Mouse (Mus musculus) hematopoietic stem cell, adult 5-6 weeks (primary cell): ENCODE measurements around the gene Tex29. TPM values are rescaled to one million over a fixed set of nuclear protein-coding genes. Genes with fewer than 3 reads are reported as not detected.

Source experiments
- ATAC-seq, 2 experiments: fragments of 125-278 bp in 1 of 2; replicated peaks in 1 of 2; 2 replicates each; pipeline ENCODE4 v1.8.0; 2016 to 2017; ENCODE audit warnings: inconsistent platforms in 2 of 2, mild to moderate bottlenecking in 2 of 2, moderate number of reproducible peaks in 2 of 2, low read depth in 1 of 2, moderate TSS enrichment in 1 of 2; ENCODE audit not compliant: low FRiP score in 2 of 2, poor library complexity in 2 of 2, severe bottlenecking in 2 of 2, insufficient read depth in 1 of 2, low TSS enrichment in 1 of 2
- total RNA-seq: library from RNA; stranded (forward); fragments of 172-1452, 232-1000 nt; gene quantifications from 2 replicates; pipeline ENCODE4 v1.2.3, GENCODE M21; 2017

The Tex29 gene
- total RNA-seq, 1 experiment from 2014 or later: not detected

DNA sequence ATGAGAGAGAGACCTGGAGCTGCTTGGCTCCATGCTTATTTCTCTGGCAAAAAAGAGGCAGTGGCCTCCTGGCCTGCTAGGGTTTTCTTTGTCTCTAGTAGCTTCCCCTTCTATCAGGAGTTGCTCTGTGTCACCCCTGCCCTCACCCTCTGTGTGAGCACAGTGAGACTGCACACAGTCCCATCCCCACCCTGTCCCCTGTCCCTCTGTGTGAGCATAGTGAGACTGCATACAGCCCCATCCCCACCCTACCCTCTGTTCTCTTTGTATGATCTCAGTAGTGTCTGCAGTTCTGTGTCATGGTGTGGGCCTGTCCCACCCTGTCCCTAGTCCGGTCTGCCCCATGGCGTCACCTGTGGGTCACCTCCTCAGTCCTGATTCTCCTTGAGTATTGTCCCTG, 46.5 kb downstream of the Tex29 start:
- no peak for ATAC-seq

DNA sequence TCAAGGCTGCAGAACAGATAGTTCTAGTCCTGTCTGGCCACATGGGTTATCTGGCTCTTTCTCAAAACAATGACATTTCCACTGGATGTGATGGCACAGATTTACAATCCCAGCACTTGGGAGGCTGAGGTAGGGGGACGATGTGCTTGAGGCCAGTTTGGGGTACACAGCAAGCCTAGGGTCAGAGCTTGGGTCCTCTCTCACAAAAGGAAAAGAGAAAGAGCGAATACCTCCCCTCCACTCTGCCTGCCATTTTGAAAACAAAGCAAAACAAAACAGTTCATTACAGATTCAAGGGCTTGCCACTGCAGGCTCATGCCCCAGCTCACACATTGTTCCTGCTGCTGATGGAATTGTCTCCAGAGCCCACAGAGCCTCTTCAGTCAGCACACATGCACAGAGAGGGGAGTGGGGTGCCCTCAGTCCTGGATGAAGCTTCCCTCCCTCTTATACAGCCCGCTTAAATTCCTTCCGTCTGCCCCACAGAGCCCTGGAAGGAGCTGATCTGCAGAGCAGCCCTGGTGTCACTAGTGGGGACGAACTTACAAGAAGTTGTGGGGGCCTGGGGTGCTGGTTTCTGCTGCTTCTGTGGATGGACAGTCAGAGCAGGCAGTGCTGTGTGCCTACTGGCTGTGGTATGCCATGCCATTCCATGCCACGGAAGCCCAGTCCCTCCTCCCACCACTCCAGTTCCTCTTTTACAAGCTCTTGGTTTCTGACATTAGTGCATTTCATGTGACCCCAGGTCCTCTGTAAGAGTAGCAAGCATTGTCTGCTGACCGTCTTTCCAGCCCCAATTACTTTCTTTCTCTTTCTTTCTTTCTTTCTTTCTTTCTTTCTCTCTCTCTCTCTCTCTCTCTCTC, 49.1 kb downstream of the Tex29 start:
- peak; percentile 97 to 98 for ATAC-seq

DNA sequence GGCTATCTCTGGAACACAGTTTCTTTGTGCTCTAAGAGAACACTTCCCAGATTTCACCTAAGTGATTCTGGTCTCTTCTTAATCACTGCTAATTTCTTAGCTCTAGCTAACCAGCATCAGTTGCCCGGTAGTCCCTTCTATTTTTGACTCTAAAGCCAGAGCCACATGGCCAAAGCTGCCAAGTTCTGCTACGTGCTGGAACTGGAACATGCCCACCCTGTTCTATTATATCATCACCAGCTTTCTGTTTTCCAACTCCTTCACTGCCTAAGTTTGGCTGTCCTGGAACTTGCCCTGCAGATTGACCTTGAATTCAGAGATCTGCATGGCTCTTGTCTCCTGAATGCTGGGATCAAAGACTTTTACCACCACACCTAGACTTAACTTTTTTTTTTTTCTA, 52.5 kb downstream of the Tex29 start:
- no peak for ATAC-seq

DNA sequence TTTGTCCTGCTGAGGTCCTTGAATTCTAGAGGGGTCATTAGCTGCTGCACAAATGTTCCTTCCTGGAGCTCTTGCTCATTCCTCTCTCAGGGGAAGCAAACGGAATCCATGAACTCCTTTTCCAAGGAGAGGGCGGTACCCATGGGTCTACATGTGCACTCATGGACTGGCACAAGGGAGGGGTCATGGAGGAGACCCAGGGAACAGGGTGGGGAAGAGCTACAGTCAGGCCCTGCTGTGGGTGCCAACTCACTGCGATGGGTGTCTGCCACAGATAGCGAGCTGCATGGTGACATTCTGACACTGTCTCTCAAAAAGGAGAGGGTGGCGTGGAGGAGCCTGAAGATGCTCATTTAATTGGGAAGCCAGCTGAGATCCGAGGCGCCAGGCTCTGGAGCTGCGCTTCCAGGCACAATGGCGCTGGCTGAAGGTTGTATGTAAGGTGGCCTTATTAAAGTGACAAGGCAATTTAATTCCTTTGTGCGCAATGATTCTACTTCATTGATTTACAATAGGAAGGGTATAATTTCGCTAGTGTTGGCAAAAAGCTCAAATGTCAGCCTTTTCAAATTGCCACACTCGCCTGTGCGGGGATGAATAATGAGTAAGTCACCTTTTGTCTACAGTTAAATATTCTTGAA, 55.9 kb downstream of the Tex29 start:
- no peak for ATAC-seq

DNA sequence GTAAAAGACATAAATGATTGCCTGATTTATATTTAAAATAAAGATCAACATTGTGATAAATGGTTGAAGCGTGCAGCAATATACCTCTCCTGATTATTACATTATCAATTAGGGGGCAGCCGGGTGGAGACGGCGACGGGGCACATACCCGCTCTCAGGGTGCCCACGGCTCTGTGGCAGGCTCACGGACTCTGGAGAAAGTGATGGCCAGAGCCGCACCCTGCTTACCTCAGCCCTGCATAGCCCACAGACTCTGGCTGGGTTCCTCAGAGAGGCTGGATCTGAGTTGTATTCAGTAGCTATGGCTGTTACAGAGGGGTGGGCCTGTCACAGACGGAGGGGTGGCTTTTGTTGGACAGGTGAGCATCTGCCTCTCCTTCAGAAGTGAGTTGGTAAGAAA, 56.4 kb downstream of the Tex29 start:
- no peak for ATAC-seq

DNA sequence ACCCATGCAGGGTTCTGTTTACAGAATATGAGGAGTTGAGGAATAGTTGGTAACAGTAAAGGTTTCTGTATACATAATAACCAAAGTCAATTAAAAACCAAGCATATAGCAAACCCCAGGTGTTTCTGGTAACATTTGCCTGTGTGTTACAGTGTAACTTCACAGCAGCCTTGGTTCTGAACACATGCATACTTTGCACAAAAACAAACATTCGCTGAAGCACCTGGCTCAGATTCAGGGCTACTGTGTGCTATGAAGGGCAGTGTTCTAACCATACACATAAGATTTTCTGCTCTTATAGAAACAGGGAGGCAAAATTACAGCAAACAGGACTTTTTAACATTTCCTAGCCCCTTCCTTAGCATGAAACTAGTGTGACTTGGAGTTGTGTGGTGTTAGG, 58.5 kb downstream of the Tex29 start:
- ATAC-seq: no peak

Other genes with a start within 250 kb of the Tex29 start
- gene Ankrd10, start 204.7 kb upstream of the Tex29 start, total RNA-seq: 111 and 131 TPM in 2 replicates
- gene 1700016D06Rik, start 139.4 kb upstream of the Tex29 start, total RNA-seq: not detected in 2 replicates
- gene Arhgef7, start 112.8 kb upstream of the Tex29 start, total RNA-seq: 22.5 and 25.6 TPM in 2 replicates